Mouse (Mus musculus) natural killer cell, adult 2 months (primary cell): Measurements from ENCODE around the gene Efcab7.

ENCODE experiments used
- DNase-seq, 2 experiments: peaks; one replicate each; pipeline ENCODE4 v3.0.0; 2022; ENCODE audit warnings: low spot score in 2 of 2

Efcab7 gene

DNA sequence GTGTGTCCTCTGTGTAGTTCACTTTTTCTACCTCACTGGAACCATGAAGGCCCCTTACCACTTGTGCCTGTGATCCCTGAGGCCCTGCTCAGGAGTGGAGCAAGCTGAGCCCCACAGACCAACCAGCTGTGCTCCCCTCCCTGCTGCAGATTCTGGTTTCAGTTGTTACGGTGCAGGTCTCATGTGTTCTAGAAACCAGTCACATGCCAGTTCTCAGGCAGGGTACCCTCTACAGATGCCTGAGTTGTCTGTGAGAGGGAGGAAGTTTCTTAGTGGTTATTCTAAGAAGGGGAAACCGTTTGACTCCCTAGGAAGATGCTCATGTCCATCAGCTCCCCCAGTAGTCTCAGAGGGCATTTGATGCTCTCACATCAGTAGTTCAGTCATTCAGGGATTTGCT lies 115.6 kb downstream of the Efcab7 start:
- DNase-seq: no peak

DNA sequence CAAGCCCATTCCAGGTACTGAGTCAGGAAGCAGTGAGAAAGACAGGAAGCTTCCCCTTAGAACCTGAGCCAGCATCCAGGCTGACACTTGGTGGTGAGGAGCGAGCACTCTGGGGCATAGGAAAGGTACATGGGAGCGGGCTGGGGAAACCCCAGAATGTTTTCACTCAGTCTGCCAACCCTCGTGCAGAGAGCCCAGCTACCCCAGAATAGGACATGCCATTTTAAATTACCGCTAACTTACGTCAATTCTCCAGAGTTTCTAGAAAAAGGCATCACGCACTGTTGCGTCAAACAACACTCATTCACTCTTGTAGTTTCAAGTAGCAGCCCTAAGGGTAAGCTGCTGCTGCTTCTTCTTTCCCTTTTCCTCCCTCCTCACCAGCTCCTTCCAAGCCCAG lies 116.0 kb downstream of the Efcab7 start:
- DNase-seq: no peak

DNA sequence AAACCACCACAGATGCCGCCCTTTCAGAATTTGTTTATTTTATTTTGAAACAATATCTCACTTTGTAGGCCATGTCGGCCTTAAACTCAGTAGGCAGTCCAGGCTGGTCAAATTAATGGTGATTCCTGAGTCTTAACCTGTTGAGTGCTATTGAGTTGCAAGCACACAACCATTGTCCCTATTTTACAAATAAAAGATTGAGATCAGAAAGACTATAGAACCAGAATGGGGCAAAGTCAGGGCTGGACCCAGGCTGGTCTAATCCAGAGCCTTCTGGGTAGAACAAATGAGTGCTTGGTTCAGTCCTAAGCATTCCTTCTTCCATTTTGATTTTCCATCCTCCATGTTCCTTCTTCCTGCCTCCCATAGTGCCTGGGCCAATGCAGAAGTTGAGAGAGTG lies 117.5 kb downstream of the Efcab7 start:
- no peak for DNase-seq

- no peak for DNase-seq
Measured at GRCm38 (mm10) chr4:99947192-99947591, 118.2 kb downstream of the Efcab7 start.

- DNase-seq: no peak
Measured at GRCm38 (mm10) chr4:99947896-99948295, 118.9 kb downstream of the Efcab7 start.

DNA sequence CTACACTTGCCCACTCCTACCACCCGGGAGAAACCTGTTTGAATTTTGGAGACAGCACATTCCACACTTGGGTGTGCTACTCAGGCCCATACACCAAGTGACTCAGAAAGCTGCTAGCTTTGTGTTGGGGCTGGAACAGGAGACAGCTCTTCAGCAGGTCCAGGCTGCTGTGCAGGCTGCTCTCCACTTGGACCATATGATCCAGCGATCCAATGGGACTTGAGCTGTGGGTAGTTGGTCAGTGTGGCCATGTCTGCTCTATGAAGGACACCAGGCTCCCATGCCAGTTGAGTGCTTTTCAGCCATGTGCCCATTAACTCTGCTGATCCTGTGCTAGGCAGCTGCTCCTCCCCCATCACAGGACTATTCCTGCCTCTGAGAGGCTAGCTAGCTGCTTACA lies 124.9 kb downstream of the Efcab7 start:
- DNase-seq: no peak

DNA sequence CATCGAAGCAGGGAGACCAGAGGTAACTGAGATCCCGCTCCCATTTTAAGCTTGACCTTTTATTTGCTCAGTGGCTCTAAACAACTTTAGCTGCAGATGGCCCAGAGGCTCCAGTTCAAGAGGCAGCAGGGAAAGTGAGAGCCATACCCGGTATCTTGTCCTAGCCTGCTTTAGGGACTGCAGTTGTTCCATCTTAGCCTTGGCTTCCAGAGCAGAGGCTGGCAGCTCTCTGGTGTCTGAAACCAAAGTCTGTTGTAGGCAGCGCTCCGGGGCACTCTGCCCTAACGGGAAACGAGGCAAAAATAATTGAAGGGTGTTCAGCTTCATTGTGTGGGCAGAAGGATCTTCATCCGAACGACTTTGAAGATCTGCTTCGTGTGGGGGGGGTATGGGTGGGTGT lies 126.4 kb downstream of the Efcab7 start:
- no peak for DNase-seq

GRCm38 (mm10) chr4:99957186-99957585 lies 128.2 kb downstream of the Efcab7 start:
- no peak for DNase-seq

DNA sequence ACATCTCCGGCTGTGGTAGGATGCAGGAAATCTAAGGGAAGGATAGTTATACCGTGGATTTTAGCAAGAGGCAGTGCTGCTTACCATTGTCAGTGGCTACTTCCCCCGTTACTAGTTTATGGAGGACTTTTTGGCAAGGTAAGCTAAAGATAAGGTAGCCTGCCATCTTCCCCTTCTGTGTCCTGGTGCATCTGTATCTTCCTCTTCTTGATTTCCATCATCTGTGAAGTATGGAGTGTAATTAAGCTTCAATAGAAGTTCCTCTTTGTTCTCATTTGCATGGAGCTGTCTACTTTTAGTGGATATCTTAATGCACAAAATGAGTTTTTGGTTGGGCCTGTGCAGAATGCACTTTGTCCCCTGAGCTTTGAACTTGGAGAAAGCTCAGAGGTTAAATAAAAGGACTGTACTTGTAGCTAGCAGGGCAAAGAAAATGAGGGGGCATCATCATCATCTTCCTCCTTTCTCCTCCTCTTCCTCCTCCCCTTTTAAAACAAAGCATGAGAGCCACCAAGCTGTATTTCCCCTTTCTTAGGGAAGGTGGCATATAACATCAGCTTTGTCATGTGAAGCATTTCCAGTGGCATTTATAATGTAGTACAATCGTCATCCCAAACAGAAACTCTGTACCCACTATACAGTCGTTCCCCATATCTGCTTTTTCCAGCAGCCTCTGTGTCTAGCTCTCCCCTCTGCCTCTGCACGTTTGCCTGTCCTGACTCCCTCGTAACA lies 129.3 kb downstream of the Efcab7 start:
- DNase-seq: no peak

DNA sequence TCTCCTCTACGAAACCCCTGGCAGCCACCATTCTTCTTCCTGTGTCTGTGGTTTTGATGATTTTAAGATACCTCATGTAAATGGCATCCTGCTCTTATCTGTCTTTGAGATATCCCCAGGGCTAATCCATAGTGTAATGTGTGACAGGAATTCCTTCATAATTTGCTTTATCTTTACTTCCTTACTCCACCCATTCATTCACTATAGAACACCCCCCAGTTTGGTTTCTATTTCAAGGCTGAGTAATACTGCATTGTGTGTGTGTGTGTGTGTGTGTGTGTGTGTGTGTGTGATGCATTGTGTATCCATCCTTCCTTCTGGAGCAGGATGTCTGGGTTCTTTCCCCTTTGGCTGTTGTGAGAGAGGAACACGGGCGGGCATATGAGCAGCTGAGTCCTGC lies 130.3 kb downstream of the Efcab7 start:
- DNase-seq: no peak
